Mouse (Mus musculus) heart, adult 2 months (tissue): Measurements from ENCODE around the gene 1700030J22Rik.

ENCODE experiments used
- CTCF ChIP-seq: fragments of 200-600 bp; IDR thresholded peaks from 2 replicates; pipeline ENCODE4 v1.8.1; 2022; ENCODE audit warnings: antibody characterized with exemption, mild to moderate bottlenecking, moderate library complexity
- EP300 ChIP-seq: fragments of 200-500 bp; IDR thresholded peaks from 2 replicates; pipeline ENCODE4 v1.6.1; 2011; ENCODE audit warnings: low read depth, low read length, control low read depth; ENCODE audit not compliant: insufficient read depth
- POLR2A ChIP-seq: fragments of 200-500 bp; IDR thresholded peaks from 2 replicates; pipeline ENCODE4 v1.6.1; 2011; ENCODE audit warnings: mild to moderate bottlenecking, low read depth, low read length, control low read depth; ENCODE audit not compliant: insufficient read depth

GRCm38 (mm10) chr8:116946851-116947250 lies 31.9 kb downstream of the 1700030J22Rik start:
- TF ChIP-seq CTCF (no peak), POLR2A (no peak), EP300 (no peak)
